Mouse (Mus musculus) hindbrain, embryonic 11.5 days (tissue): ENCODE measurements around the gene Chmp6. TPM values are rescaled to one million over a fixed set of nuclear protein-coding genes. Genes with fewer than 3 reads are reported as not detected.

Source experiments
- ATAC-seq: fragments of 200-750 bp; cut with Nextera tagmentation; 2 replicates; pipeline ENCODE4 v1.8.0; 2017; ENCODE audit warnings: mild to moderate bottlenecking, moderate TSS enrichment, moderate library complexity; ENCODE audit not compliant: low FRiP score
- DNase-seq: peaks from one replicate; pipeline ENCODE4 v3.0.0-alpha.2; 2015; ENCODE audit warnings: low spot score
- H3K27ac ChIP-seq: fragments of 300-500 bp; sonication (generic); 2 replicates; pipeline ENCODE4 v1.5.1; 2014; ENCODE audit warnings: mild to moderate bottlenecking, low read depth, low read length
- H3K27me3 ChIP-seq: fragments of 300-500 bp; sonication (generic); 2 replicates; pipeline ENCODE4 v1.6.1; 2014; ENCODE audit warnings: mild to moderate bottlenecking, low read length, moderate library complexity, mixed read lengths; ENCODE audit not compliant: control insufficient read depth, insufficient read depth
- H3K36me3 ChIP-seq: fragments of 300-500 bp; sonication (generic); 2 replicates; pipeline ENCODE4 v1.6.1; 2014; ENCODE audit warnings: mild to moderate bottlenecking, low read length, moderate library complexity, mixed read lengths; ENCODE audit not compliant: control insufficient read depth, insufficient read depth
- H3K4me1 ChIP-seq: fragments of 300-500 bp; sonication (generic); replicated peaks from 2 replicates; pipeline ENCODE4 v1.6.1; 2014; ENCODE audit warnings: low read length, mixed read lengths; ENCODE audit not compliant: control insufficient read depth, insufficient read depth
- H3K4me2 ChIP-seq: fragments of 300-500 bp; sonication (generic); replicated peaks from 2 replicates; pipeline ENCODE4 v1.6.1; 2014; ENCODE audit warnings: mild to moderate bottlenecking, low read depth, low read length
- H3K4me3 ChIP-seq: fragments of 300-500 bp; sonication (generic); 2 replicates; pipeline ENCODE4 v1.5.1; 2014; ENCODE audit warnings: low read depth, low read length
- H3K9ac ChIP-seq: fragments of 300-500 bp; sonication (generic); 2 replicates; pipeline ENCODE4 v1.6.1; 2014; ENCODE audit warnings: low read depth, low read length
- H3K9me3 ChIP-seq: fragments of 300-500 bp; sonication (generic); 2 replicates; pipeline ENCODE4 v1.6.1; 2016; ENCODE audit warnings: low read length; ENCODE audit not compliant: control insufficient read depth
- WGBS: fragments of 180-500 bp; shearing (Covaris S2); extraction: QIAGEN DNeasy Blood & Tissue Kit; methylation state at CpG from one replicate; pipeline ENCODE4 v1.1.7; 2014; 5-methylcytosine and 5-hydroxymethylcytosine counted together
- polyA plus RNA-seq: library from polyadenylated mRNA; unstranded; fragments of >200 nt; fragmentation: Nextera tagmentation; extraction: Ambion mirVana; gene quantifications from 2 replicates; pipeline ENCODE4 v1.2.1, GENCODE M21; 2014

The Chmp6 gene
- polyA plus RNA-seq, 1 experiment from 2014 or later: 87.2 TPM

- Histone ChIP-seq H3K9ac (no peak overlapping the region), H3K27me3 (no peaks in the 10 kb centered on the region), H3K4me3 (no peak overlapping the region), H3K27ac (no peak overlapping the region), H3K36me3 (no peaks in the 10 kb centered on the region), H3K9me3 (no peaks in the 10 kb centered on the region), H3K4me1 (peaks cover 3% of the 10 kb centered on the region; the same call in 1 of the 2 replicates), H3K4me2 (no peak overlapping the region)
- 86% methylated on average over 6 of the region's 6 CpGs for WGBS
- ATAC-seq (no peak), DNase-seq (no peak)
These were observed 47.4 kb downstream of the Chmp6 start for GRCm38 (mm10) chr11:119960671-119961070.

- no peak overlapping the region for H3K9ac ChIP-seq
- H3K36me3 ChIP-seq: no peaks in the 10 kb centered on the region
- DNase-seq (no peak), ATAC-seq (no peak)
- no peak overlapping the region for H3K4me2 ChIP-seq
- no peaks in the 10 kb centered on the region for H3K9me3 ChIP-seq
- no peak overlapping the region for H3K27ac ChIP-seq
- no peaks in the 10 kb centered on the region for H3K27me3 ChIP-seq
- 86% methylated on average over 3 of the region's 3 CpGs for WGBS
- peaks cover 3% of the 10 kb centered on the region; the same call in 1 of the 2 replicates for H3K4me1 ChIP-seq
- H3K4me3 ChIP-seq: no peak overlapping the region
These were observed 48.3 kb downstream of the Chmp6 start for GRCm38 (mm10) chr11:119961511-119961910.

- Histone ChIP-seq H3K9me3 (no peaks in the 10 kb centered on the region), H3K4me3 (no peak overlapping the region), H3K4me2 (no peak overlapping the region), H3K27ac (no peak overlapping the region), H3K9ac (no peak overlapping the region), H3K36me3 (no peaks in the 10 kb centered on the region), H3K4me1 (peaks cover 5% of the 10 kb centered on the region), H3K27me3 (no peaks in the 10 kb centered on the region)
- DNase-seq: no peak
- WGBS: 14% methylated on average over 9 of the region's 9 CpGs
- ATAC-seq: no peak
These were observed 51.8 kb downstream of the Chmp6 start for GRCm38 (mm10) chr11:119965053-119965452.

GRCm38 (mm10) chr11:119966294-119966693 lies 53.1 kb downstream of the Chmp6 start:
- H3K36me3 ChIP-seq: no peaks in the 10 kb centered on the region
- H3K4me2 ChIP-seq: no peak overlapping the region
- no peaks in the 10 kb centered on the region for H3K27me3 ChIP-seq
- no peak overlapping the region for H3K4me3 ChIP-seq
- DNase-seq: no peak
- ATAC-seq: no peak
- H3K9ac ChIP-seq: no peak overlapping the region
- WGBS: 86% methylated on average over 6 of the region's 6 CpGs
- H3K9me3 ChIP-seq: no peaks in the 10 kb centered on the region
- H3K4me1 ChIP-seq: peaks cover 10% of the 10 kb centered on the region
- H3K27ac ChIP-seq: no peak overlapping the region

GRCm38 (mm10) chr11:119967401-119967800 lies 54.2 kb downstream of the Chmp6 start:
- no peak overlapping the region for H3K9ac ChIP-seq
- ATAC-seq (no peak), DNase-seq (no peak)
- no peak overlapping the region for H3K4me2 ChIP-seq
- H3K4me1 ChIP-seq: peaks cover 10% of the 10 kb centered on the region
- H3K27me3 ChIP-seq: no peaks in the 10 kb centered on the region
- H3K27ac ChIP-seq: no peak overlapping the region
- no peaks in the 10 kb centered on the region for H3K36me3 ChIP-seq
- no peak overlapping the region for H3K4me3 ChIP-seq
- no peaks in the 10 kb centered on the region for H3K9me3 ChIP-seq
- WGBS: 75% methylated on average over 8 of the region's 8 CpGs

GRCm38 (mm10) chr11:119967892-119968291 lies 54.7 kb downstream of the Chmp6 start:
- DNase-seq: no peak
- no peak for ATAC-seq
- WGBS: 95% methylated on average over 2 of the region's 2 CpGs
- Histone ChIP-seq H3K9ac (no peak overlapping the region), H3K4me2 (no peak overlapping the region), H3K36me3 (no peaks in the 10 kb centered on the region), H3K27me3 (no peaks in the 10 kb centered on the region), H3K27ac (no peak overlapping the region), H3K4me3 (no peak overlapping the region), H3K4me1 (peaks cover 10% of the 10 kb centered on the region), H3K9me3 (no peaks in the 10 kb centered on the region)

Other genes starting within 250 kb of the Chmp6 start
- gene Baiap2, start 29.3 kb downstream of the Chmp6 start, polyA plus RNA-seq: 10.1 and 11.5 TPM in 2 replicates
- 1.9 TPM in 2 replicates for gene Aatk, start 133.7 kb downstream of the Chmp6 start, polyA plus RNA-seq
- 24.2 and 24.6 TPM in 2 replicates for gene Cep131, start 173.4 kb downstream of the Chmp6 start, polyA plus RNA-seq
- 16.9 and 17.6 TPM in 2 replicates for gene Tepsin, start 185.3 kb downstream of the Chmp6 start, polyA plus RNA-seq
- gene Ndufaf8, start 185.5 kb downstream of the Chmp6 start, polyA plus RNA-seq: 62.8 and 67.5 TPM in 2 replicates
- gene Slc38a10, start 237.9 kb downstream of the Chmp6 start, polyA plus RNA-seq: 58.6 and 64.7 TPM in 2 replicates